Mouse (Mus musculus) cerebellum, postnatal 25 days (tissue): ENCODE measurements around the gene Dnajc19.
"Not testable (repeated sequence)": the region's sequence is repeated elsewhere in the genome, so short reads cannot be mapped to it uniquely, and the experiment has no call there.

Experiments
- DNase-seq, 2 experiments: peaks; one replicate each; pipeline ENCODE4 v3.0.0; 2021; ENCODE audit warnings: mixed read lengths in 2 of 2

Gene Dnajc19

GRCm38 (mm10) chr3:34080900-34081662 lies at the start of gene Dnajc19:
Gene Dnajc19 (minus strand): TSS chr3:34081321.
- peak; percentile 98 for DNase-seq

DNA sequence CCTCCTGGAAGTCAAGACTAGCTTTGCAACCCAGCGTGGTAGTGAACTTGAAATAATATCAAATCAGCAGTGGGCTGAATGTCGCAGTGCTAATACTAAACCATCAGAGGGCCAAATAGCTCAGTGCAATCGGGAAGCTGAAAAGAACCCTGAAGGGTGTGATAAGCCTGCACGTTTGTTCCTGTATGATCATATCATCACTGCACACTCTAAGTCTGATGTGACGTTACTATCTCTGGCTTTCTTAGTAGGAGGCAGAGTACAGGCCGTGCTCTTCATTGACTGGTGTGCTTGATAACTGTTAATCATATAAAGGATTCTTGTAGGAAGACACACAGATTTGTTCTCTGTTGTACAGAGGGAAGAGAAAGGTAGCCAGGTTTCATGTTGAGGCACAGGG lies 48.8 kb upstream of the Dnajc19 start:
- no peak for DNase-seq

DNA sequence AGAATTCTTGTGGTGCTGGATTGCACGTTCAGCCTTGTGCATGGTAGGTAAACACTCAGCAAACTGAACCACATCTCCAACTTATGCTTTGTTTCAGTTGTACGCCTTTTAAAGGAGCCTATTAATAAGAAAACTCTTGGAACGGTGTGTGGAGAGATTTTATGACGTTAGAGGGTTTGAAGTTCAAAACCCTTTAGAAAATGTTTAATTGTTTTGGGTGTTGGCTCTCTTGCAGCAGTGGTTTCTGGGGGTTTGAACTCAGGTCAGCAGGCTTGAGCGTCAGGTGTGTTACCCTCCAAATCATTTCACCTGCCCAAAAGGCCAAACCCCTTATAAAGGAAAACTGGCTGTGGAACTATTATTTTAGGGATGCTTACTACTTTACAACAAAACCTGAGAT lies 40.2 kb upstream of the Dnajc19 start:
- DNase-seq = no peak

- no peak for DNase-seq
Observed at GRCm38 (mm10) chr3:34120791-34121190, 39.7 kb upstream of the Dnajc19 start.

GRCm38 (mm10) chr3:34119869-34120268 lies 38.7 kb upstream of the Dnajc19 start:
- DNase-seq = no peak

DNA sequence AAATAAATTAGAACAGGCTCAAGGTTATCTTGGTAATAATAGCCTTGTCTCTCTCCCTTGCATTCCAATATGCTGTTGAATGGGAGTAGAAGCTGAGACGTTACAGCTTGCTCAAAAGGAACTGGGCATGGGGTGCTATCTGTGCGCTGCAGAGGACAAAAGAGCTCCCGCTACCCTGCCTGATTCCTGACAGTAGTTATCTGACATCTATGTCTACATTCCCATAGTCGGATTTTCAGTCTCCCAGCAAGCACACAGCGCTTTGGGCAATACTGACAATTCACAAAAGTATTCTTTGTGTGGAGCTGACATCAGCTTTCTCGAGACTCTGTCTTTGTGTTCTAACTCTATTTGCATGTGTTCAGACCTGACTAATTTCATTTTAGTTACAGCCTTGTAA lies 34.7 kb upstream of the Dnajc19 start:
- DNase-seq = no peak

DNA sequence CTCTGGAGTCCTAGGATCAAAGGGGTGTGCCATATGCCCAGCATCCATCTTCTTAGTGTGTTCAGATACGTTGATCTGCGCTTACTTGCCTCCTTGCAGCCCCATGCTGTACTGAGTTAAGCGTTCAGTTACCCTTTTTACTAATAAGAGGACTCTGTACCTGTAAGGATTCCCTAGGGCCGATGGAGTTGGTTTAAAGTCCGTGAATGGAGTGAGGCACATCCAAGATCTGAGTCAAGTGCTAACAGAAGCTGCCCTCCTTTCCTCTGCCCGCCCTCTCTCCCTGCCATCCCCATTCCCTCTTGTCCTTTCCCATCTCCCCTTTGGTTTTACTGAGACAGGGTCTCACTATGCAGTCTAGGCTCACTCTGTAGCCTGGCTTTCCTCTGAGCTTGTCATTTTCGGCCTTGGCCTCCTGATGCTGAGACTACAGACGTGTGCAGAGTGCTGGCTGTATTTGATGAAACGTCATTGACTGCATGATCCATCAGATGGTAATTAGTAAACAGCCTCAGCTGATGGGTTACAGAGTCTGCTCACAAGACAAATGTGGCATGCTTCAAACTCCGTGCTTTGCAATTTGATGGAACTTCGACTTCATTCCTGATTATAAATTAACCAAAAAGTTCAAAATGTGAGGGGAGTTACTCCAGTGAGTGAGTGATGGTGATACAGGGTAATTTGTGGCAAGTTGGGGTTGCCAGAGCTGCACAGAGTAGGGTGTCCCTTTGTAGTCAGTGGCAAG lies 31.0 kb upstream of the Dnajc19 start:
- no peak for DNase-seq

DNA sequence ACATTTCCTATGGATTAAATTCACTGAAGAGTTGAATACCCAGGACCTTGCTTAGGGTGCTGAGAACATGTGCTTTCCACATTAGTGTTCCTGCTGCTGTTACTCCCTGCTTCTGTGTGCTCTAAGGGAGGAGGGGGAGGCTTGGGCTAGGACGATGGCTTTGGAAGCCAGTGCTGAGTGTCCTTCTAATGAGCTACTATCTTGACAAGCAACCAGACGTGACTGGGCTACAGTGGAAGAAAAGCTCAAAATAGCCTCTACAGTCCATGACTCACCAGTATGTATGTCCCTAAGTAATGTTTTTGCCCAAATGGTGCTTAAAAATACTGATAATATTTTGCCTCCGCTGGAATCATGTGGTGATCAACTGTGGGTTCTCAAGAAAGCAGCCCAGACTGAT lies 26.5 kb upstream of the Dnajc19 start:
- no peak for DNase-seq

- DNase-seq = no peak
Observed at GRCm38 (mm10) chr3:34106421-34106820, 25.3 kb upstream of the Dnajc19 start.

GRCm38 (mm10) chr3:34103902-34104672 lies 23.0 kb upstream of the Dnajc19 start:
- no peak for DNase-seq

DNA sequence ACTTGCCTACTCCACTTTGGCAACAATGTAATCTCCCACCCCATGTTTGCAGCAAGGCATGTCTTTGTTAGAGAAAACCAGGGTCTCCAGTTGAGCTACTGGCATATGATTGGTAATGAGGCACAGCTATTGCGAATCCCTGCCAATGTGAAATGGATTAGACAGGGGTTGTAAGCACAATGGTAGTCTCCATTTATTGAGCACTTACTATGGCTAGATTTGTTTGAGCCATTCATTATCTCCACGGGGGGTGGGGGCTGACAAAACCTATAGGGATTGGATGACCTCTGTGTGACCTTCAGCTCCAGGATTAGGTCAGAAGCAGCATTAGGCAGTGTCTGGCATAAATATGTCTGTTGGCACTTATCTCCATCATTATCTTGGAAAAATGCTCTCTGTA lies 21.8 kb upstream of the Dnajc19 start:
- DNase-seq = no peak

DNA sequence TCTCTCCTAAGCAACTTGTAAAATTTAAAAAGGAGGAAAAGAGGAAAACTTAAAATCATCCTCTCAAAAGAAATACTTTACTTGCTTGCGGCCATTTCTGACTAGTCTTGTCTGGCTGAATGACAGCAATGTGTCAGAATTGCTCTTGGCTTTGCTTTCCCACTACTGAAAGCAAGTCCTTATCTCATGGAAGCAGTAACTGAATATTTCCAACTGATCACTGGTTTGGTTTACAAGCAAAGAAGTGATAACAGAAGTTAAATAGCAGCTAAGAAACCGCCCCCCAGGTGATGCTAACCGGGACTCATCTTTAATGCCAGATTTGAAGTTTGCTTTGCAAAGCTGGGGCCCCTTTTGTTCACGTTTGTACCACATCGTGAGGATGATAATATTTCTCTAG lies 2.5 kb upstream of the Dnajc19 start:
- no peak for DNase-seq

DNA sequence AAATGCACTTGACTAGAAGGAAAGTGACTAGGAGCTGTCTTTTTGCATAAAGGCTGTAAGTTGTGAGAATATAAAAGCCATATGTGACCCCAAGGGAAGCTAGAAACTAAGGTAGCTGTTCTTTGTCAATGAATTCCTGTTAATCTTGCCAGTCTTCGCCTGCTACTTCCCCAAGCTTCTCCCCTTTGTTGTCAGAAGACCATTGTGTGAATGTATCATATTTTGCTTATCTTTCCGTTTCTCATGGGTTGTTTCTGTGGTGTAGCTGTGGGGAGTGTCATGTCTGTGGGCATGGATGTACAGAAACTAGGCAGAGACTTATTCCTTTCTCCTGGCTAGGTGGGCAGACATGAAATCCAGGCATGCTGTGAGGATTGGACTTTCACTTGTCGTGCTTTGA lies 808 bp upstream of the Dnajc19 start:
- DNase-seq = no peak

GRCm38 (mm10) chr3:34076058-34076759 lies 4.9 kb downstream of the Dnajc19 start:
- no peak for DNase-seq

GRCm38 (mm10) chr3:34072726-34073125 lies 8.4 kb downstream of the Dnajc19 start:
- DNase-seq = no peak

- DNase-seq = not testable (repeated sequence)
Observed at GRCm38 (mm10) chr3:34068943-34069342, 12.2 kb downstream of the Dnajc19 start.

DNA sequence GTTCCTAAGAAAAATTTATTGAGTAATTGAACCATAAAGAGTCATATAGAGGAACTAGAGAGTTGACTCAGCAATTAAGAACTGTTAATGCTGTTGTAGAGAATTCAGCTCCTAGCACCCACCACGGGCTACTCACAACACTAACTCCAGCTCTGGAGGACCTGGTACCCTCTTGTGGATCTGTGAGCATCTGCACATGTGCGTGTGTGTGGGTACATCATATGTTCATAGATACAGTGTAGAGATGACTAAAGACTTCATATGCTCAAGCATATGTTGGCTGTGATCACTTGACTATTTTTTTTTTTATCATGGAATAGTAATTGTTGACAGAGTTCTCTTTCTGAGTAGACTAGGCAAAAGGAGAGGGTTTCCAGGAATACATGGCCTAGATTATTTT lies 18.8 kb downstream of the Dnajc19 start:
- no peak for DNase-seq

DNA sequence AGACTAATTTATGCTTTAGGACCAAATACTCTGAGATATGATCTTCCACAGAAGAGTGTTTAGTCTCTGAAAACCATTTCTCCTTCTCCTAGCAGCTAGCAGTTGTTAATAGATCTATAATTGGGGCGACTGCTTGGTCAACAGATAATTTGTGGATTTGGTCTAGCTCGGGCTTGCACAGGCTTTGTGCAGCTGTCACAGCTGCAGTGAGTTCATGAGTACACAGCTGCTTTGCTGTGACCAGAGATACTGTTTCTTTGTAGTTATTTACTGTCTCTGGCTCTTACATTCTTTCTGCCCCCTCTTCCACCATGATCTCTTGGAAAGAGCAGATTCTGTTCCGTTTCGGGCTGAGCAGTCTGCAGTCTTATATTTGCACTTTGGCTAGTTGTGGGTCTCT lies 39.1 kb downstream of the Dnajc19 start:
- no peak for DNase-seq

GRCm38 (mm10) chr3:34035706-34036105 lies 45.4 kb downstream of the Dnajc19 start:
- DNase-seq = no peak

GRCm38 (mm10) chr3:34034803-34035202 lies 46.3 kb downstream of the Dnajc19 start:
- no peak for DNase-seq

- no peak for DNase-seq
Observed at GRCm38 (mm10) chr3:34033720-34034364, 47.3 kb downstream of the Dnajc19 start.

- no peak for DNase-seq
Observed at GRCm38 (mm10) chr3:34030601-34031000, 50.5 kb downstream of the Dnajc19 start.
